Mouse (Mus musculus): ENCODE data around the gene Tle4.

DNA sequence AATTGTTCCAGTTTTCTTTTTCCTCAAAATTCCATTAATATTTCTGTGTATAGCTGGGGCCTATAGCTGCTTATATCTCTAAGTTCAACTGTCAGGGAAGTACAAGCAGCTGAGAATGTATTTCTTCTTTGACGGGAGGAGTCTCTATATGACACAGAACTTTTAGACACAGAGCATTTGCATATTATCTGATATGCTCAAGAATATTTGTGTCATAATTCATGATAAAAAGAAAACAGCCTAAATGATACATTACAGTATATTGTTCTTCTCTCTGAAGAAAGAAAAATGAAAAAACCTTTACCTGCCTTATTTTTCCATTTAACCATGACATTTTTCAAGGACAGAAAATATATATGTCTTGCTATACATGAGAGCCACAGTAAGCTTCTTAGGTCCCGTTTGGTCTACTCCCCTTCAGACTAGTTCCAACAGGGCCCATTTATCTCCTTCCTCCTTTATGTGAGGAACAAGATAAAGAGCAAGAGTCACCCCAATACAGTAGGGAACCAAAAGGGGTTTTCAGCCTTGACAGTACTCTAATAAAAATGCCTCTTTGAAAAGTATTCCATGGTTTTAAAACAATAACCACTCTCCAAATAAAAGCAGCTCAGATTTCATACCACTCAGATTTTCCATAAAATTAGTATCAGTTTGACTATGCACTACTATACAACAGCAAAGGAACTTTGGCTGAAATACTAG, 77.6 kb downstream of the Tle4 start:
- TF ChIP-seq GATA1 (IDR thresholded peaks at IDR 0.05; ENCODE audit: low read length), result no peak
- no peak for TF ChIP-seq TAL1 (IDR thresholded peaks at IDR 0.05; ENCODE audit: low read length)
